Mouse (Mus musculus): ENCODE measurements at regions not wholly inside any gene's neighbourhood (a gene's known extent, or its start where the extent isn't known, plus 50 kb on each side); places are given as distances from the start of the nearest gene placed in this dataset.

DNA sequence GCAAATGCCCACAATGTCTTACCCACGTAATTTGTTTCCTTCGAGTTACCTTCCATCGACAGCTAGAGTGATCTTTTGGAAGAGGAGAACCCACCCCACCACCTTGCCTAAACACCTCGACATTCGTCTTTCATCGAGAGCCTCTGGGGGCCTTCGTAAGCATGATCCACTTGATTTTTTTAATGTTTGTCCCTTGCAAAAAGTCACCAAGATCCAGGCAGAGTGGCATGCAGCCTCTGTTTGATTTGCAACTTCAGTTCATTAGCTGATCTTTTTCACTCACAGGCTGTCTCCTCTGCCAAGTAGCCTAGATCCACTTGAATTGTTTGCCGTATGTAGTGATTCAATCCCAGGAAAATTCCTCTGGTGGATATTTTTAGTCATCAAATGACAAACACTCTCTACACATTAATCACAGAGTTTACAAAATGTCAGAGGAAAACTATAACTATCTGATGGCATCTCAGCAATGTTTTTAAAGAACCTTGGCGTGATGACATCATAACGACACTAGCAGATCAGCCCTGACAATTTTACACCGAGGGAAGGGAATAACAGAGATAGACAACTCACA, 54.8 kb upstream of the Tsc22d1 start:
- Histone ChIP-seq H3K36me3 (ENCODE audit: control insufficient read depth in 1 of 2, insufficient read depth in 2 of 2, low read length in 2 of 2) (no peaks in the 10 kb centered on the region), H3K27ac (ENCODE audit: control insufficient read depth, low read depth, low read length) (no peak overlapping the region), H3K9ac (ENCODE audit: control insufficient read depth, low read depth, low read length, poor library complexity, severe bottlenecking) (no peak overlapping the region), H3K4me1 (ENCODE audit: control insufficient read depth in 1 of 2, insufficient read depth in 2 of 2, low read length in 2 of 2) (no peaks in the 10 kb centered on the region), H3K27me3 (ENCODE audit: control insufficient read depth in 1 of 2, insufficient read depth in 2 of 2, low read length in 2 of 2) (no peaks in the 10 kb centered on the region), H3K4me3 (ENCODE audit: control insufficient read depth in 1 of 2, insufficient read depth in 1 of 2, low read depth in 2 of 2, low read length in 2 of 2) (no peak overlapping the region), H3K79me2 (ENCODE audit: control insufficient read depth, insufficient read depth, low read length, poor library complexity) (no peaks in the 10 kb centered on the region), H3K9me3 (replicated peaks; ENCODE audit: insufficient read depth, low read length) (no peaks in the 10 kb centered on the region)
- DNase-seq (ENCODE audit: low read depth, low spot score): no peak
- TF ChIP-seq BHLHE40 (IDR thresholded peaks at IDR 0.05; ENCODE audit: borderline replicate concordance, low read depth, low read length): no peak
- no peak for TF ChIP-seq ZMIZ1 (IDR thresholded peaks at IDR 0.05; ENCODE audit: low read depth, low read length)
- TF ChIP-seq TAL1 (IDR thresholded peaks at IDR 0.05; ENCODE audit: low read length): no peak
- TF ChIP-seq MAX (IDR thresholded peaks at IDR 0.05; ENCODE audit: low read length): no peak
- no peak for TF ChIP-seq JUND (IDR thresholded peaks at IDR 0.05; ENCODE audit: low read depth, low read length)
- no peak for TF ChIP-seq MYB (IDR thresholded peaks at IDR 0.05; ENCODE audit: low read depth, low read length)
- TF ChIP-seq E2F4 (IDR thresholded peaks at IDR 0.05; ENCODE audit: borderline replicate concordance, low read depth, low read length): no peak
- no peak for TF ChIP-seq CHD2 (IDR thresholded peaks at IDR 0.05; ENCODE audit: low read length)

GRCm38 (mm10) chr14:76364034-76364433, 50.7 kb upstream of the Tsc22d1 start:
- DNase-seq (ENCODE audit: low read depth, low spot score): no peak
- H3K79me2 ChIP-seq (ENCODE audit: control insufficient read depth, insufficient read depth, low read length, poor library complexity): no peaks in the 10 kb centered on the region
- H3K9me3 ChIP-seq (replicated peaks; ENCODE audit: insufficient read depth, low read length): no peaks in the 10 kb centered on the region
- no peak overlapping the region for H3K27ac ChIP-seq (ENCODE audit: control insufficient read depth, low read depth, low read length)
- no peaks in the 10 kb centered on the region for H3K4me1 ChIP-seq (ENCODE audit: control insufficient read depth in 1 of 2, insufficient read depth in 2 of 2, low read length in 2 of 2)
- no peak overlapping the region for H3K9ac ChIP-seq (ENCODE audit: control insufficient read depth, low read depth, low read length, poor library complexity, severe bottlenecking)
- H3K27me3 ChIP-seq (ENCODE audit: control insufficient read depth in 1 of 2, insufficient read depth in 2 of 2, low read length in 2 of 2): no peaks in the 10 kb centered on the region
- H3K36me3 ChIP-seq (ENCODE audit: control insufficient read depth in 1 of 2, insufficient read depth in 2 of 2, low read length in 2 of 2): no peaks in the 10 kb centered on the region
- no peak overlapping the region for H3K4me3 ChIP-seq (ENCODE audit: control insufficient read depth in 1 of 2, insufficient read depth in 1 of 2, low read depth in 2 of 2, low read length in 2 of 2)
- no peak for TF ChIP-seq CTCF (IDR thresholded peaks at IDR 0.05 in 2 of 3, conservative IDR thresholded peaks at IDR 0.05 in 1 of 3; ENCODE audit: control insufficient read depth in 1 of 3, insufficient read depth in 1 of 3, low read depth in 2 of 3, low read length in 3 of 3, poor library complexity in 1 of 3, severe bottlenecking in 1 of 3)
- TF ChIP-seq MAX (IDR thresholded peaks at IDR 0.05; ENCODE audit: low read length): no peak
- TF ChIP-seq MYB (IDR thresholded peaks at IDR 0.05; ENCODE audit: low read depth, low read length): no peak
- TF ChIP-seq GABPA (IDR thresholded peaks at IDR 0.05; ENCODE audit: low read depth, low read length): no peak
- no peak for TF ChIP-seq POLR2A (IDR thresholded peaks at IDR 0.05; ENCODE audit: control insufficient read depth in 1 of 2, insufficient read depth in 1 of 2, low read depth in 1 of 2, low read length in 2 of 2, poor library complexity in 1 of 2)
- no peak for TF ChIP-seq ETS1 (IDR thresholded peaks at IDR 0.05; ENCODE audit: low read depth, low read length)
- no peak for TF ChIP-seq ZC3H11A (IDR thresholded peaks at IDR 0.05; ENCODE audit: low read depth, low read length)
- TF ChIP-seq ZNF384 (IDR thresholded peaks at IDR 0.05; ENCODE audit: low read depth, low read length): no peak
- TF ChIP-seq MYC (IDR thresholded peaks at IDR 0.05; ENCODE audit: low read depth, low read length): no peak
- no peak for TF ChIP-seq MAFK (IDR thresholded peaks at IDR 0.05; ENCODE audit: borderline replicate concordance, low read depth, low read length)
- no peak for TF ChIP-seq HCFC1 (IDR thresholded peaks at IDR 0.05; ENCODE audit: low read depth, low read length)
- no peak for TF ChIP-seq RAD21 (IDR thresholded peaks at IDR 0.05; ENCODE audit: low read depth, low read length)
- TF ChIP-seq EP300 (IDR thresholded peaks at IDR 0.05; ENCODE audit: low read depth in 1 of 2, low read length in 2 of 2): no peak
- TF ChIP-seq TBP (IDR thresholded peaks at IDR 0.05; ENCODE audit: low read depth, low read length): no peak
- TF ChIP-seq TCF12 (IDR thresholded peaks at IDR 0.05; ENCODE audit: low read depth, low read length): no peak
- TF ChIP-seq MXI1 (IDR thresholded peaks at IDR 0.05; ENCODE audit: low read depth, low read length): no peak
